Mouse (Mus musculus) lung, embryonic 15.5 days (tissue): ENCODE results near the gene Racgap1. TPM values are rescaled to one million over a fixed set of nuclear protein-coding genes. Genes with fewer than 3 reads are reported as not detected.

Experiments
- ATAC-seq: fragments of 200-750 bp; cut with Nextera tagmentation; 2 replicates; pipeline ENCODE4 v1.8.0; 2017; ENCODE audit warnings: moderate number of reproducible peaks, borderline replicate concordance; ENCODE audit not compliant: low FRiP score, low TSS enrichment; ENCODE audit errors: extremely low read depth
- H3K27ac ChIP-seq: fragments of 300-500 bp; sonication (generic); 2 replicates; pipeline ENCODE4 v1.5.1; 2015; ENCODE audit warnings: moderate library complexity, mild to moderate bottlenecking, inconsistent platforms
- H3K27me3 ChIP-seq: fragments of 300-500 bp; sonication (generic); 2 replicates; pipeline ENCODE4 v1.6.1; 2015; ENCODE audit warnings: inconsistent platforms
- H3K36me3 ChIP-seq: fragments of 300-500 bp; sonication (generic); 2 replicates; pipeline ENCODE4 v1.6.1; 2015; ENCODE audit warnings: inconsistent platforms
- H3K4me1 ChIP-seq: fragments of 300-500 bp; sonication (generic); 2 replicates; pipeline ENCODE4 v1.6.1; 2015; ENCODE audit warnings: inconsistent platforms
- H3K4me2 ChIP-seq: fragments of 300-500 bp; sonication (generic); 2 replicates; pipeline ENCODE4 v1.6.1; 2015; ENCODE audit warnings: inconsistent platforms, mild to moderate bottlenecking, moderate library complexity
- H3K4me3 ChIP-seq: fragments of 300-500 bp; sonication (generic); 2 replicates; pipeline ENCODE4 v1.5.1; 2015; ENCODE audit warnings: mild to moderate bottlenecking, inconsistent platforms
- H3K9ac ChIP-seq: fragments of 300-500 bp; sonication (generic); 2 replicates; pipeline ENCODE4 v1.6.1; 2015; ENCODE audit warnings: inconsistent platforms
- H3K9me3 ChIP-seq: fragments of 300-500 bp; sonication (generic); 2 replicates; pipeline ENCODE4 v1.6.1; 2016; ENCODE audit warnings: inconsistent platforms
- WGBS: fragments of 180-500 bp; shearing (Covaris S2); methylation state at CpG from one replicate; pipeline ENCODE4 v1.1.7; 2015; 5-methylcytosine and 5-hydroxymethylcytosine counted together
- polyA plus RNA-seq: library from polyadenylated mRNA; unstranded; fragments of >200 nt; fragmentation: Nextera tagmentation; extraction: Ambion mirVana; gene quantifications from 2 replicates; pipeline ENCODE4 v1.2.1, GENCODE M21; 2015

The Racgap1 gene
- polyA plus RNA-seq, 1 experiment from 2014 or later: 186 TPM

- WGBS: 57% methylated on average over 13 of the region's 13 CpGs
- H3K4me1 ChIP-seq: peaks cover 20% of the 10 kb centered on the region
- H3K4me2 ChIP-seq: peak overlapping the region; percentile 36; the same call in 1 of the 2 replicates
- no peak overlapping the region for H3K4me3 ChIP-seq
- no peak for ATAC-seq
- 0 out of 2 replicates have a peak overlapping the region, but pooled peaks have one; percentile 64 for H3K27ac ChIP-seq
- no peak overlapping the region for H3K9ac ChIP-seq
- peaks cover 4% of the 10 kb centered on the region; the same call in 1 of the 2 replicates for H3K27me3 ChIP-seq
- no peaks in the 10 kb centered on the region; the same call in 1 of the 2 replicates for H3K36me3 ChIP-seq
- H3K9me3 ChIP-seq: no peaks in the 10 kb centered on the region
Observed at GRCm38 (mm10) chr15:99614273-99614672, 37.2 kb downstream of the Racgap1 start.

DNA sequence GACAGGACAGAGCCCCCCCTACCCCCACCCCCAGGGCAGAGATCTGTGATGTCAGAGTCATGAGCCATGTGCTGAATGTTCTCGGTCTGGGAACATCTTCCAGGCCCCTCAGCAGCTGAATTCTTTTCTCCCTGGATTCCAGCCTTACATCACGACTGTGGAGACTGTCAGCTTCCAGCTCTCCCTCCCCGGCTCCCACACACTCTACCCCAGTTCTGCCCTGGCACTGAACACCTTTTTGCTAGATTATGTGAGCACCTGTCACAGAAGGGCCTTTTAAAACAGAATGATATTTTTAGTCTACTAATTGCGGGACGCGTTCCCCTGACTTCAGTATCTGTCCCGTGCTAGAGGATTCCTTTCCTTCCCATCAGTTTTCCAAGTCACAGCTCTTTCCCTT is 39.9 kb downstream of the Racgap1 start:
- H3K27me3 ChIP-seq: peaks cover 4% of the 10 kb centered on the region; the same call in 1 of the 2 replicates
- peaks cover 28% of the 10 kb centered on the region for H3K4me1 ChIP-seq

DNA sequence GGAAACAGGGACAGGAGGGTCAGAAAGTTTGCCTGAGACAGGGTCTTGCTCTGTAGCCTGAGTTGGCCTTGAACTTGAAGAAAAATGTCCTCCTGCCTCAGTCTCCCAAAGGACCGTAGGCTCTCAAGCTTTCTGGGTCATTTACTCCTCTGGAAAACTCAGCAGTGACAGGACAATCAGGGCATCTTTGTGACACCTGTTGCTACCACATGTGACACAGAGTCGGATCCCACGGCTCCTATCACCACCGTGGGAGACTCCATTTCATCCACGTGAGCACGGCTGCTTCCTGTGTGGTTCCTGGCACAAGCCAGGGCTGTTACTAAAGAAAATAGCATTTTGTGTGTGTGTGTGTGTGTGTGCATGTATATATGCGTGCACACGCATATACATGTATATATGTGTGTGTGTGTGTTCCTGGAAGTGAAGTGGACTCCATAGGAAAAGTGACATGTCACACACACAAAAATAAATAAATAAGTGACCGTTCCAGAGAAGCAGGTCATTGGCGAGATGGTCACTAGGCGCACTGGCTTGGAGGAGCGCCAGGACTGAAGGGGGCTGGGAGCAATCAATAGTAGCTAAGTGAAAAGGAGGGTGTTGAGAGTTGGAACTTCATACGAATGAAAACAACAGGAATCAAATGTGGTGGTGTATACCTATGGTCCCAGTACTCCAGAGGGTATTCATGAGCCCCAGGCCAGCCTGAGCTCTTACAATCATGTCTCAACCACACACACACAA is 42.9 kb downstream of the Racgap1 start:
- 66% methylated on average over 13 of the region's 13 CpGs for WGBS
- H3K9me3 ChIP-seq: no peaks in the 10 kb centered on the region
- no peak for ATAC-seq

More for the DNA sequence above, 39.9 kb downstream of the Racgap1 start:
- H3K36me3 ChIP-seq: no peaks in the 10 kb centered on the region
- 62% methylated on average over 7 of the region's 7 CpGs for WGBS
- no peak overlapping the region for H3K9ac ChIP-seq
- H3K4me2 ChIP-seq: no peak overlapping the region
- no peak for ATAC-seq
- no peak overlapping the region for H3K4me3 ChIP-seq
- no peaks in the 10 kb centered on the region for H3K9me3 ChIP-seq
- no peak overlapping the region for H3K27ac ChIP-seq

DNA sequence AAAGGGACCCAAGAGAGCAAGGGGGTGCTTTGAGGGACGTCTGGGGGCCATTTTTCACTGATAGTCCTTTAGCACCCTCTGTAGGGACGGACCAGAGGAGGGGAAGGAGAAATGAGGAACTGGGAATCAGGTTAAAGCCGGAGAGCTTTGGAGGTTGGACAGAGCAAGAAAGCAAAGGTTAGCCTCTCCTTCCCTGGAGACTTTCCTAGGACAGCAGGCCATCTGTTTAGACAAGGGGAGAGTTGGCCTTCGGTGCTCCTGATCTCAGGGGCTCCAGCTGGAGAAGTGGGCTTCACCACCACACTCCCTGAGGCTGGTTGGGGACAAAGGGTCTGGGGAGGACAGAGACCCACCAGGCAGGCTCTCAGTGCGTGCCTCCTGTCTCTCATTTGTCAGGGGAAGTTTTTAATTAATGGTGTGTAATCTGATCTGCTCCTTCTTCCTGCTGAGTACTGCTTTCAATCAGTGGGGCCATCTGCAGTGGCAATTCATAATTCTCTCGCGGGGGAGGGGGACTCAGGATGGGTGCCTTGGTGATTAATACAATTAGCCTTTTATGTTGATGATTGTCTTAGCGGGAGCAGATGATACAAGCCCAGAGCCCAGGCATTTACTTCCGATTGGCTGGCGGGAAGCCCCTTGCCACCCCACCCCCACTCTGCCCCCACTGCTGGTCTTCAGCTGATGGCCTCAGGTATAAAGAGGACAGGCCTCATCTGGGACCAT is 43.9 kb downstream of the Racgap1 start:
- no peaks in the 10 kb centered on the region for H3K9me3 ChIP-seq
- WGBS: 18% methylated on average over 10 of the region's 10 CpGs
- ATAC-seq: no peak
- H3K4me3 ChIP-seq: no peak overlapping the region
- H3K9ac ChIP-seq: no peak overlapping the region
- H3K36me3 ChIP-seq: no peaks in the 10 kb centered on the region
- no peak overlapping the region for H3K4me2 ChIP-seq
- H3K27ac ChIP-seq: no peak overlapping the region
- peaks cover 23% of the 10 kb centered on the region for H3K4me1 ChIP-seq
- H3K27me3 ChIP-seq: peaks cover 4% of the 10 kb centered on the region; the same call in 1 of the 2 replicates

More for the DNA sequence above, 42.9 kb downstream of the Racgap1 start:
- Histone ChIP-seq H3K4me3 (no peak overlapping the region), H3K4me2 (no peak overlapping the region), H3K27ac (no peak overlapping the region), H3K4me1 (peaks cover 13% of the 10 kb centered on the region), H3K9ac (no peak overlapping the region), H3K36me3 (no peaks in the 10 kb centered on the region), H3K27me3 (peaks cover 2% of the 10 kb centered on the region; the same call in 1 of the 2 replicates)

DNA sequence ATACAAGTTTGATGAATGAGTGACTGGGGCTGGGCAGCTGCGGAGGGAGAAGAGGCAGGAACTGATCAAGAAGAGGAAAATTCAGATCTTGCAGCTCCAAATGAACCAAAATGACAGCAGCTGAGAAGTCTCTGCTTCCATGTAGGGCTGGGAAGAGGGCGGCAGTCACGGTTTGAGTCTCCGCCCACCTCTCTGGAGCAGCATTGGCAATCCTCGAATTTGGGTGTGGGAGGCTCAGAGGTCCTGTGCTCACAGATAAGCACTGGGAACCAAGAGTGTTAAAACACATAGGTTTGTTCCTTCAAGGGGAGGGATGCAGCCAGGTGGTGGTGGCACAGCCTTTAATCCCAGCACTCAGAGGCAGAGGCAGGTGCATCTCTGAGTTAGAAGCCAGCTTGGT is 44.9 kb downstream of the Racgap1 start:
- peaks cover 9% of the 10 kb centered on the region; the same call in 1 of the 2 replicates for H3K27me3 ChIP-seq
- peaks cover 24% of the 10 kb centered on the region for H3K4me1 ChIP-seq
- ATAC-seq: no peak
- H3K9ac ChIP-seq: no peak overlapping the region
- H3K27ac ChIP-seq: no peak overlapping the region
- H3K9me3 ChIP-seq: no peaks in the 10 kb centered on the region
- no peaks in the 10 kb centered on the region for H3K36me3 ChIP-seq
- H3K4me3 ChIP-seq: no peak overlapping the region
- WGBS: 23% methylated on average over 5 of the region's 5 CpGs
- no peak overlapping the region for H3K4me2 ChIP-seq

GRCm38 (mm10) chr15:99605595-99605994 is 45.9 kb downstream of the Racgap1 start:
- H3K36me3 ChIP-seq: no peaks in the 10 kb centered on the region
- no peak for ATAC-seq
- H3K4me1 ChIP-seq: peaks cover 24% of the 10 kb centered on the region
- H3K27ac ChIP-seq: no peak overlapping the region
- no peak overlapping the region for H3K4me2 ChIP-seq
- no peaks in the 10 kb centered on the region for H3K9me3 ChIP-seq
- 74% methylated on average over 3 of the region's 3 CpGs for WGBS
- no peak overlapping the region for H3K9ac ChIP-seq
- H3K4me3 ChIP-seq: no peak overlapping the region
- H3K27me3 ChIP-seq: peaks cover 18% of the 10 kb centered on the region

- WGBS: 72% methylated on average over 7 of the region's 7 CpGs
- Histone ChIP-seq H3K4me2 (no peak overlapping the region), H3K4me1 (peaks cover 24% of the 10 kb centered on the region), H3K9ac (no peak overlapping the region), H3K27me3 (peaks cover 36% of the 10 kb centered on the region), H3K36me3 (no peaks in the 10 kb centered on the region), H3K9me3 (no peaks in the 10 kb centered on the region), H3K27ac (no peak overlapping the region), H3K4me3 (no peak overlapping the region)
- ATAC-seq: no peak
Observed at GRCm38 (mm10) chr15:99603216-99603615, 48.2 kb downstream of the Racgap1 start.

- no peak for ATAC-seq
- Histone ChIP-seq H3K9ac (no peak overlapping the region), H3K4me1 (peaks cover 18% of the 10 kb centered on the region; the same call in 1 of the 2 replicates), H3K36me3 (no peaks in the 10 kb centered on the region), H3K9me3 (no peaks in the 10 kb centered on the region), H3K4me3 (no peak overlapping the region), H3K4me2 (no peak overlapping the region), H3K27me3 (peaks cover 44% of the 10 kb centered on the region), H3K27ac (no peak overlapping the region)
- WGBS: 69% methylated on average over 17 of the region's 17 CpGs
Observed at GRCm38 (mm10) chr15:99602206-99602820, 49.1 kb downstream of the Racgap1 start.

- ATAC-seq: no peak
- peaks cover 46% of the 10 kb centered on the region for H3K27me3 ChIP-seq
- 12% methylated on average over 3 of the region's 5 CpGs for WGBS
Observed at GRCm38 (mm10) chr15:99601823-99602120, 49.7 kb downstream of the Racgap1 start.

GRCm38 (mm10) chr15:99600986-99601822 is 50.3 kb downstream of the Racgap1 start, which contains the start of gene Aqp6:
TSS of gene Aqp6 (plus strand) at chr15:99601400.
- no peaks in the 10 kb centered on the region for H3K9me3 ChIP-seq
- no peak for ATAC-seq
- 68% methylated on average over 22 of the region's 22 CpGs for WGBS

More at GRCm38 (mm10) chr15:99601823-99602120, 49.7 kb downstream of the Racgap1 start:
- Histone ChIP-seq H3K4me2 (no peak overlapping the region), H3K9me3 (no peaks in the 10 kb centered on the region), H3K9ac (no peak overlapping the region), H3K4me3 (no peak overlapping the region), H3K27ac (no peak overlapping the region), H3K36me3 (no peaks in the 10 kb centered on the region), H3K4me1 (peaks cover 15% of the 10 kb centered on the region; the same call in 1 of the 2 replicates)

More at GRCm38 (mm10) chr15:99600986-99601822, 50.3 kb downstream of the Racgap1 start, which contains the start of gene Aqp6:
- H3K4me2 ChIP-seq: no peak within 1 kb of the TSS
- no peak within 1 kb of the TSS for H3K9ac ChIP-seq
- no peak within 1 kb of the TSS for H3K27ac ChIP-seq
- no peaks in the 10 kb centered on the region for H3K36me3 ChIP-seq
- H3K4me3 ChIP-seq: no peak within 1 kb of the TSS
- peaks cover 17% of the 10 kb centered on the region for H3K4me1 ChIP-seq
- peaks cover 46% of the 10 kb centered on the region for H3K27me3 ChIP-seq
